24 mouse cellular contexts compared by ENCODE assay signal in genomic region chr5:138271232-138271631, GRCm38 (mm10). TPM values are rescaled to one million over a fixed set of nuclear protein-coding genes. Genes with fewer than 3 reads are reported as not detected.
"Had no signal": no experiment of that assay in that cellular context is flagged by ENCODE, and none has a peak within 500 bp of the region (broad histone marks: within the 10 kb centered on the region; RNA-seq: fewer than 3 reads in every experiment).

No protein-coding gene starts in this region.

- ATAC-seq: intestine, embryonic 16.5 days; lung, postnatal 0 days had no signal

- DNase-seq: kidney, adult 2 months; kidney, postnatal 14 days; layer of hippocampus, postnatal 36 days; lung, adult 2 months; lung, postnatal 36 days; midbrain, embryonic 14.5 days; right cerebral cortex, postnatal 14 days; thymus, adult 2 months; thymus, postnatal 25 days had no signal

- H3K4me3 ChIP-seq: liver, embryonic 15.5 days had no signal

- H3K4me2 ChIP-seq: liver, embryonic 15.5 days had no signal

- H3K27me3 ChIP-seq: kidney, embryonic 15.5 days; stomach, embryonic 15.5 days had no signal

- H3K9ac ChIP-seq: liver, embryonic 15.5 days; stomach, embryonic 15.5 days had no signal

- H3K27ac ChIP-seq: kidney, embryonic 15.5 days; limb, embryonic 12.5 days; liver, embryonic 15.5 days; stomach, embryonic 15.5 days had no signal

- H3K9me3 ChIP-seq: kidney, embryonic 15.5 days; limb, embryonic 12.5 days; liver, embryonic 15.5 days; stomach, embryonic 15.5 days had no signal

- H3K36me3 ChIP-seq: liver, embryonic 15.5 days; stomach, embryonic 15.5 days had no signal

RNA-seq across cellular contexts. Expression of gene Gal3st4, which starts 1.4 kb away (rescaled TPM):
- total RNA-seq: liver, adult 2 months; monocyte, adult 5-6 weeks; neutrophil, adult 5-6 weeks had no signal
- polyA plus RNA-seq: liver, adult 2 months had no signal

RNA-seq across cellular contexts. Expression of gene Gm43720, which starts 8.5 kb away (rescaled TPM):
- total RNA-seq: layer of hippocampus, postnatal 36 days; left cerebral cortex, adult 8-10 months; liver, adult 2 months; megakaryocyte progenitor cell, adult 5-6 weeks; monocyte, adult 5-6 weeks; neutrophil, adult 5-6 weeks had no signal
- polyA plus RNA-seq: kidney, adult 2 months; large intestine, adult 2 months; liver, adult 2 months; liver, embryonic 15.5 days; midbrain, embryonic 14.5 days; spleen, adult 2 months; testis, adult 2 months; urinary bladder, adult 2 months had no signal
